ENCODE assay signal across 8 mouse cellular contexts in the genomic region with DNA sequence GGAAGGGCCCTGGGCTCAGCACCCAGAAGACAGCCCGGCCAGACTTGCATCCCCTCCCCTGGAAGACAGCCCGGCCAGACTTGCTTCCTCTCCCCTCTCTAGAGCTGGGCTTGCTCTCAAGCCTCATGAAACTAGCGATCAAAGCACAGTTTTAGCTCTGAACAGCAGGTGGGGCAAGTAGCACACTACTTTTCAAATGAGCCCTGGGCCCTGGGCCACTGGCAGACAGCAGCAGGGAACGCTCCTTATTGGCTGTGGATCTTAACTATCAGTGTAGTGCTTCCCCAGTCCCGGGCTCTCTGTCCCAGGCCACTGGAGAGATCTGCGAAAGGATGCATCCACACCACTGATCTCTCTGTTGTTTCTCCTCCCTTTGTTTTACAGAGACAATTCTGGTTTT. TPM values are rescaled to one million over a fixed set of nuclear protein-coding genes. Genes with fewer than 3 reads are reported as not detected.
A peak's percentile ranks its signal among the peaks of the same experiment; 100 is the strongest.
DNase-seq lines count a peak whose midpoint lies in the region; ATAC-seq and TF ChIP-seq lines count a peak whose summit lies in the region.

No protein-coding gene starts in this region.

- H3K9me3 ChIP-seq in embryonic facial prominence, embryonic 12.5 days: no peaks in the 10 kb centered on the region
- no peaks in the 10 kb centered on the region for H3K9me3 ChIP-seq in limb, embryonic 11.5 days (ENCODE audit: control insufficient read depth, low read length)
- no peaks in the 10 kb centered on the region for H3K9me3 ChIP-seq in midbrain, embryonic 15.5 days

- no peak overlapping the region for H3K4me3 ChIP-seq in embryonic facial prominence, embryonic 12.5 days
- H3K4me3 ChIP-seq in limb, embryonic 11.5 days (ENCODE audit: low read depth, low read length): no peak overlapping the region
- no peak overlapping the region for H3K4me3 ChIP-seq in midbrain, embryonic 15.5 days
- no peak overlapping the region for H3K4me3 ChIP-seq in spleen, adult 2 months (ENCODE audit: extremely low read depth, insufficient read depth, insufficient read length)

- 5% methylated on average over 6 of the region's 6 CpGs for WGBS in embryonic facial prominence, embryonic 12.5 days
- 9% methylated on average over 6 of the region's 6 CpGs for WGBS in limb, embryonic 11.5 days
- 4% methylated on average over 6 of the region's 6 CpGs for WGBS in midbrain, embryonic 15.5 days
- WGBS in spleen, adult 2 months: 15% methylated on average over 6 of the region's 6 CpGs

- H3K36me3 ChIP-seq in embryonic facial prominence, embryonic 12.5 days: no peaks in the 10 kb centered on the region
- H3K36me3 ChIP-seq in limb, embryonic 11.5 days (ENCODE audit: control insufficient read depth, insufficient read depth, low read length): no peaks in the 10 kb centered on the region
- H3K36me3 ChIP-seq in midbrain, embryonic 15.5 days (replicated peaks): no peaks in the 10 kb centered on the region
- no peaks in the 10 kb centered on the region; the same call in 1 of the 2 replicates for H3K36me3 ChIP-seq in spleen, adult 2 months (ENCODE audit: control insufficient read depth, insufficient read depth, low read length)

- H3K4me2 ChIP-seq in embryonic facial prominence, embryonic 12.5 days (replicated peaks): no peak overlapping the region
- H3K4me2 ChIP-seq in limb, embryonic 11.5 days (ENCODE audit: low read depth, severe bottlenecking): no peak overlapping the region
- no peak overlapping the region for H3K4me2 ChIP-seq in midbrain, embryonic 15.5 days

- peak; percentile 52; the same call in 1 of the 2 replicates for TF ChIP-seq CTCF in spleen, adult 2 months (IDR thresholded peaks at IDR 0.05; ENCODE audit: extremely low read depth, insufficient read depth, insufficient read length, insufficient replicate concordance)

- peak; percentile 83 for ATAC-seq in embryonic facial prominence, embryonic 12.5 days (ENCODE audit: insufficient number of reproducible peaks, insufficient read depth, low FRiP score, low TSS enrichment)
- ATAC-seq in limb, embryonic 11.5 days (ENCODE audit: insufficient number of reproducible peaks, low FRiP score, low TSS enrichment, low read depth): peak; percentile 75
- ATAC-seq in midbrain, embryonic 15.5 days (replicated peaks): peak; percentile 94

- H3K4me1 ChIP-seq in embryonic facial prominence, embryonic 12.5 days: no peaks in the 10 kb centered on the region
- no peaks in the 10 kb centered on the region for H3K4me1 ChIP-seq in limb, embryonic 11.5 days (ENCODE audit: control insufficient read depth, insufficient read depth, low read length)
- peaks cover 7% of the 10 kb centered on the region; the same call in 1 of the 2 replicates for H3K4me1 ChIP-seq in midbrain, embryonic 15.5 days
- no peaks in the 10 kb centered on the region for H3K4me1 ChIP-seq in spleen, adult 2 months (ENCODE audit: control insufficient read depth, insufficient read depth, insufficient read length)

- H3K9ac ChIP-seq in embryonic facial prominence, embryonic 12.5 days: no peak overlapping the region
- no peak overlapping the region for H3K9ac ChIP-seq in limb, embryonic 11.5 days (ENCODE audit: low read length)
- H3K9ac ChIP-seq in midbrain, embryonic 15.5 days: no peak overlapping the region

- DNase-seq in 416B (ENCODE audit: low read depth): peak; percentile 85
- DNase-seq in adrenal gland, postnatal 25 days: peak; percentile 65
- DNase-seq in heart, adult 18-20 months: peak; percentile 81
- peak; percentile 66 for DNase-seq in kidney, adult 18-20 months
- DNase-seq in limb, embryonic 11.5 days (ENCODE audit: low spot score): peak; percentile 75
- peak; percentile 35 to 61 for DNase-seq in spleen, adult 2 months (ENCODE audit: low read depth in 1 of 2, low spot score in 2 of 2)

- no peaks in the 10 kb centered on the region for H3K27me3 ChIP-seq in embryonic facial prominence, embryonic 12.5 days
- H3K27me3 ChIP-seq in limb, embryonic 11.5 days (ENCODE audit: control insufficient read depth, insufficient read depth, low read length): no peaks in the 10 kb centered on the region
- no peaks in the 10 kb centered on the region for H3K27me3 ChIP-seq in midbrain, embryonic 15.5 days (replicated peaks)
- H3K27me3 ChIP-seq in spleen, adult 2 months (ENCODE audit: control insufficient read depth, insufficient read depth, low read length): no peaks in the 10 kb centered on the region

- no peak for TF ChIP-seq POLR2A in spleen, adult 2 months (IDR thresholded peaks at IDR 0.05; ENCODE audit: low read depth, low read length)

- no peak overlapping the region for H3K27ac ChIP-seq in embryonic facial prominence, embryonic 12.5 days
- H3K27ac ChIP-seq in limb, embryonic 11.5 days (replicated peaks; ENCODE audit: low read depth, low read length): no peak overlapping the region
- H3K27ac ChIP-seq in midbrain, embryonic 15.5 days: no peak overlapping the region
- no peak overlapping the region for H3K27ac ChIP-seq in spleen, adult 2 months (ENCODE audit: insufficient read depth, low read length)

RNA-seq across cellular contexts. Expression of a gene that starts 8.4 kb away (rescaled TPM):
- 19.2 and 21.4 TPM in 2 replicates for total RNA-seq in adrenal gland, postnatal 25 days (2021)
- polyA plus RNA-seq in embryonic facial prominence, embryonic 12.5 days (2016; fragmentation: Nextera tagmentation; extraction: Ambion mirVana): 8.7 and 9.0 TPM in 2 replicates
- 10 to 100 TPM; 15.3 to 22.5 TPM for total RNA-seq in heart, adult 18-20 months (2021)
- 8.7 and 8.8 TPM in 2 replicates for polyA plus RNA-seq in limb, embryonic 11.5 days (2014; fragmentation: Nextera tagmentation; extraction: Ambion mirVana)
- 2.4 and 4.5 TPM in 2 replicates for polyA plus RNA-seq in midbrain, embryonic 15.5 days (2015; fragmentation: Nextera tagmentation; extraction: Ambion mirVana)
- 2.7 and 4.2 TPM in 2 replicates for polyA plus RNA-seq in spleen, adult 2 months (2012; rRNA removed)

RNA-seq across cellular contexts. Expression of a gene that starts 20.6 kb away (rescaled TPM):
- not detected in 2 replicates for total RNA-seq in adrenal gland, postnatal 25 days (2021)
- not detected in 2 replicates for polyA plus RNA-seq in embryonic facial prominence, embryonic 12.5 days (2016; fragmentation: Nextera tagmentation; extraction: Ambion mirVana)
- not detected for total RNA-seq in heart, adult 18-20 months (2021)
- 0.12 TPM in 1 of 2 replicates, not detected in the other for polyA plus RNA-seq in limb, embryonic 11.5 days (2014; fragmentation: Nextera tagmentation; extraction: Ambion mirVana)
- polyA plus RNA-seq in midbrain, embryonic 15.5 days (2015; fragmentation: Nextera tagmentation; extraction: Ambion mirVana): 1.2 and 2.0 TPM in 2 replicates
- polyA plus RNA-seq in spleen, adult 2 months (2012; rRNA removed): not detected in 2 replicates

RNA-seq across cellular contexts. Expression of a gene that starts 46.4 kb away (rescaled TPM):
- total RNA-seq in adrenal gland, postnatal 25 days (2021): 28.3 and 30.8 TPM in 2 replicates
- polyA plus RNA-seq in embryonic facial prominence, embryonic 12.5 days (2016; fragmentation: Nextera tagmentation; extraction: Ambion mirVana): 12.5 and 12.8 TPM in 2 replicates
- 10 to 100 TPM; 17.3 TPM for total RNA-seq in heart, adult 18-20 months (2021)
- polyA plus RNA-seq in limb, embryonic 11.5 days (2014; fragmentation: Nextera tagmentation; extraction: Ambion mirVana): 9.4 and 10.2 TPM in 2 replicates
- polyA plus RNA-seq in midbrain, embryonic 15.5 days (2015; fragmentation: Nextera tagmentation; extraction: Ambion mirVana): 18.6 and 19.6 TPM in 2 replicates
- 2.5 and 2.9 TPM in 2 replicates for polyA plus RNA-seq in spleen, adult 2 months (2012; rRNA removed)
